Mouse (Mus musculus): ENCODE measurements around the gene Eif1b.
"Not testable (repeated sequence)": the region's sequence is repeated elsewhere in the genome, so short reads cannot be mapped to it uniquely, and the experiment has no call there.

The Eif1b gene

DNA sequence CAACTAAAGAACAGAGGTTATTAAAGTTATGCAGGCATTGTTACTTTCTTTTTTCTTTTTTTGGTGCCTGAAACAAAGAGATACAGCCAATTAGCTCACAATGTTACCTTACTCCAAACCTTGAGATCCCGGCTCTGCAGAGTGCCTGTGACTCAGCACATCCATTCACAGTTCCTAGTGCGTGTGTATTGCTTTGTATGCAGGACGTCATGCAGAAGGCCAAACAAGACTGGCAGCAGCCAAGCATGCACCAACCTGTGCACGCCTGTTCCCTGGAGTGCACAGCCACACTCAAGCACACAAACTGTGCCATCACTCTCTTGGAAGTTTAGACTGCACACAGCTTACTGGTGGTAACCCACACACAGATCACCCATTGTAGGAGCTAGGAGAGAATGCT lies 35.2 kb downstream of the Eif1b start:
- no peak for DNase-seq

GRCm38 (mm10) chr9:120527919-120528318 lies 35.9 kb downstream of the Eif1b start:
- DNase-seq, result no peak

- no peak for DNase-seq
These were observed 36.9 kb downstream of the Eif1b start for GRCm38 (mm10) chr9:120528815-120529510.

DNA sequence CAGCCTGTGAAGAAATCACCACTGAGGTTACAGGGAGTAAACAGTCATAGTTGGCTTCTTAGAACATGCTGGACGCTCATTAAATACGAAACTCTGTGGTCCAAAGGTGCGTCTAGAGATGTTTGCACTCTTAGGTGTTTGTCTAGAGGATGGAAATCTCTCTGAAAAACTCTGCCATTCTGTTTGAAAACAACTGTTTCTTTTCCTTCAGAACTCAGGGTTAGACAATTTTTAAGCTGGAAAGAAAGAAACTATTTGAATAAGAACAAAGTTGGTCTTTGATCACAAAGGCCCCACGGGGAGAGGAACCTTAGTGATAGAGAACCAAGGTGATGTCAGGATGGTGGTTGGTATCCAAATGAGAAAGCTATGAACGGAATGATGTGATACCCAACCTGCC lies 38.4 kb downstream of the Eif1b start:
- DNase-seq, result no peak

GRCm38 (mm10) chr9:120532062-120532461 lies 40.0 kb downstream of the Eif1b start:
- no peak for DNase-seq

- no peak for DNase-seq
These were observed 40.7 kb downstream of the Eif1b start for GRCm38 (mm10) chr9:120532691-120533090.

DNA sequence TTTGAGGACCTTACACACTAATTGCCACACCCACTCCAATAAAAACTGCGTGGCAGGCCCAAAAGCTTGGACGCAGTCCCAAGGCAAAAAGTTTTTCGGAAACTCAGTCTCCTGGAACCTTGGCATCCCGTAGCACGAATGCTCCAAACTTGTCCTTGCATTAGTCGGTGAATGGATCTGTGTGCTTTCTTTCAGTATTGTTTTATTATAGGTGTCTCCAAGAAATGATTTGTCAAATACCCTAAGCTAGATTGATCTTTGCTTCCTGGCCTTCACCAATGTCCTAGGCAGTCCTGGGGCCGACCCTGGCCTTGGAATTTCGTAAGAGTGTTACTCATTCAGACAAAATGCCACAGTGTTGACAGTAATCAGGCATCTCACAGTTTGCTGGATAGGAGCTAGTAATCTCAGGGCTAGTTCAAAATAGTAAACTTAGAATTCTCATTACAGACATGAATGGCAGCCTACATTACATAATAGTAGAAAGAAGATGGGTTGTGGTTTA lies 41.5 kb downstream of the Eif1b start:
- DNase-seq, result not testable (repeated sequence)

DNA sequence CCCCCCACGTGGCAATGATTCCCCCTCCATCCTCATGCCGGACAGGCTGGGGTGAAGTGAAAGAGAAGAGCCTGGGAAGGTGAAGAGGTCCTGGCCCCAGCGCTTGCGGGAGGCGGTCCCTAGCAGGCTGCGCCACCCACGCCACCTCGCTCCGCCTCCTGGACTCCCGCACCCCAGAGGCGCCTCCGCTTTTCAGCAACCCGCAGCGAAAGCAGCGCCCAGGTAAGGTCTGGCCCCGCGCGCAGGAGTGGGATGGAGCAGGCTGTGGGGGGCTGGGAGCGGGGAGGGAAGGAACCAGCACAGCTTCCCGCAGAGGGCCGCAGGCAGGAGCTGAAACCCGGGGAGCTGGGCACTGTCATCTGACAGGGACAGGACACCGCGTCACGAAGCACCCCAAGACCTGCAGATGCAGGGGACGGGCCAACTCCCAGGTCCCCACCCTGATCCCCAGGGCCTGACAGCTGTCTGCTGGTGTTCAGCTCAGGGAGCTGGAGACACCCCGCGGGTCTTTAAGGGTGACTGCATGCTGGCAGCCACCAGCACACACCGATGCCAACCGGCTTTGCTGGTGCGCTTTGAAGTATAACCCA lies 47.7 kb downstream of the Eif1b start, which contains the start of gene Entpd3:
Gene Entpd3, plus strand, starts transcription at position 157 of the 590 bp plus-strand sequence.
- DNase-seq, result peak; percentile 23

GRCm38 (mm10) chr9:120541411-120541810 lies 49.4 kb downstream of the Eif1b start:
- no peak for DNase-seq

DNA sequence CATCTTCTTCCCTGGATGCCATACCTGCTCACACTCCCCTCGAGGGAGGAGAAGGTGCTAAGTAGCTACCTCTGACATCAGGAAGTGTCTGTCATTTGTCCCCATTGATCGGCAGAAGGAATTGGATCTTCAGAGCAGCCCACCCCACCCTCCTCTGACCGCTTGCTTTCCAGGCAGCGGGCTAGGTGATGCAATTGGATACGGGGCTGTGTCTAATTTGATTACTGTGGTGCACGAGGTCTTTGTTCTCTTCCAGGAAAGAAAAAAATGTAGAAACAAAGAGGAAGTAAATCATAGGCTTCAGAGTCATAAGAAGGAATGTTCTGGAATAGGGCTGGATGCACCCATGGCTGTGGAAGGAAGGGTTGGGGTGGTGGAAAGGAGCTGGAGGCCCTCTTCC lies 50.2 kb downstream of the Eif1b start:
- DNase-seq, result no peak
